Comparison of ENCODE assay signal across 22 mouse cellular contexts in the genomic region with DNA sequence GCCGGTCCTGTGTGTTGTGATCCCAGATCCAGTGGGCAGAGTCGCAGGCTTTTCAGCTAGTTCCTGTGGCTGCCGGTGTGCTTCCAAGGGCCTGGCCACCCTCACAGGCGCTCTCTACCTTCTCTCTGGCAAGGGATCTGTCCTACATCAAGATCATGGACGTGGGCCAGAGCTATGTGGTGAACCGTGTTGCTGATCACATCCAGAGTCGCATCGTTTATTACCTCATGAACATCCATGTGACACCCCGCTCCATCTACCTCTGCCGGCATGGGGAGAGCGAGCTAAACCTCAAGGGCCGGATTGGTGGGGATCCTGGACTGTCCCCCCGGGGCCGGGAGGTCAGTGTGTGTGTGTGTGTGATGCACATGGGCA. TPM values are rescaled to one million over a fixed set of nuclear protein-coding genes. Genes with fewer than 3 reads are reported as not detected.
DNase-seq lines count a peak whose midpoint lies in the region; ATAC-seq lines count a peak whose summit lies in the region.
"Had no signal": no experiment of that assay in that cellular context is flagged by ENCODE, and none has a peak within 500 bp of the region (broad histone marks: within the 10 kb centered on the region; RNA-seq: fewer than 3 reads in every experiment).

No protein-coding gene starts in this region.

- H3K4me3 ChIP-seq in heart, embryonic 10.5 days = peak overlapping the region; percentile 29; the same call in 1 of the 2 replicates
- no peak overlapping the region for H3K4me3 ChIP-seq in hindbrain, embryonic 15.5 days
- H3K4me3 ChIP-seq in hindbrain, embryonic 13.5 days = no peak overlapping the region
- peak overlapping the region; percentile 87 for H3K4me3 ChIP-seq in megakaryocyte, embryonic 14.5 days (replicated peaks)
- H3K4me3 ChIP-seq: embryonic facial prominence, embryonic 15.5 days; limb, embryonic 15.5 days; midbrain, embryonic 13.5 days; neural tube, embryonic 12.5 days had no signal

- H3K4me1 ChIP-seq in heart, embryonic 10.5 days = peaks cover 45% of the 10 kb centered on the region
- no peaks in the 10 kb centered on the region for H3K4me1 ChIP-seq in hindbrain, embryonic 15.5 days (replicated peaks)
- no peaks in the 10 kb centered on the region for H3K4me1 ChIP-seq in hindbrain, embryonic 13.5 days (replicated peaks)
- peaks cover 91% of the 10 kb centered on the region for H3K4me1 ChIP-seq in megakaryocyte, embryonic 14.5 days
- H3K4me1 ChIP-seq: midbrain, embryonic 13.5 days; neural tube, embryonic 12.5 days had no signal

- peaks cover 4% of the 10 kb centered on the region; the same call in 1 of the 2 replicates for H3K36me3 ChIP-seq in heart, embryonic 10.5 days
- peaks cover 22% of the 10 kb centered on the region for H3K36me3 ChIP-seq in hindbrain, embryonic 15.5 days
- H3K36me3 ChIP-seq in hindbrain, embryonic 13.5 days = peaks cover 77% of the 10 kb centered on the region
- peaks cover 72% of the 10 kb centered on the region for H3K36me3 ChIP-seq in megakaryocyte, embryonic 14.5 days (replicated peaks; ENCODE audit: low read length)

- H3K9ac ChIP-seq in hindbrain, embryonic 15.5 days = no peak overlapping the region
- no peak overlapping the region for H3K9ac ChIP-seq in hindbrain, embryonic 13.5 days
- H3K9ac ChIP-seq: embryonic facial prominence, embryonic 15.5 days; forebrain, postnatal 0 days; limb, embryonic 15.5 days; lung, embryonic 14.5 days; midbrain, embryonic 13.5 days; neural tube, embryonic 12.5 days had no signal

- WGBS in heart, embryonic 10.5 days = 69% methylated on average over 14 of the region's 14 CpGs
- WGBS in hindbrain, embryonic 15.5 days = 89% methylated on average over 14 of the region's 14 CpGs
- WGBS in hindbrain, embryonic 13.5 days = 91% methylated on average over 14 of the region's 14 CpGs

- 0 out of 2 replicates have a peak overlapping the region, but pooled peaks have one; percentile 42 for H3K27ac ChIP-seq in heart, embryonic 10.5 days
- no peak overlapping the region for H3K27ac ChIP-seq in hindbrain, embryonic 15.5 days (replicated peaks)
- no peak overlapping the region for H3K27ac ChIP-seq in hindbrain, embryonic 13.5 days
- H3K27ac ChIP-seq: limb, embryonic 15.5 days; midbrain, embryonic 13.5 days; neural tube, embryonic 12.5 days had no signal

- H3K27me3 ChIP-seq in heart, embryonic 10.5 days (ENCODE audit: insufficient read depth, poor library complexity, severe bottlenecking) = no peaks in the 10 kb centered on the region
- H3K27me3 ChIP-seq in hindbrain, embryonic 15.5 days = no peaks in the 10 kb centered on the region
- H3K27me3 ChIP-seq in hindbrain, embryonic 13.5 days = no peaks in the 10 kb centered on the region
- no peaks in the 10 kb centered on the region for H3K27me3 ChIP-seq in megakaryocyte, embryonic 14.5 days (replicated peaks)
- H3K27me3 ChIP-seq: CH12.LX; embryonic facial prominence, embryonic 15.5 days; limb, embryonic 15.5 days; midbrain, embryonic 13.5 days; neural tube, embryonic 12.5 days had no signal

- ATAC-seq in hindbrain, embryonic 15.5 days (ENCODE audit: low FRiP score, low read depth) = 0 out of 2 replicates have a peak, but pooled peaks have one; percentile 38
- no peak for ATAC-seq in hindbrain, embryonic 13.5 days (ENCODE audit: low FRiP score)
- ATAC-seq in megakaryocyte, adult 5-6 weeks (ENCODE audit: poor library complexity, severe bottlenecking) = no peak
- peak; percentile 16 for ATAC-seq in megakaryocyte progenitor cell, adult 5-6 weeks (replicated peaks; ENCODE audit: poor library complexity)
- ATAC-seq: forebrain, postnatal 0 days; midbrain, embryonic 13.5 days had no signal

- no peak overlapping the region for H3K4me2 ChIP-seq in hindbrain, embryonic 15.5 days
- no peak overlapping the region for H3K4me2 ChIP-seq in hindbrain, embryonic 13.5 days
- H3K4me2 ChIP-seq: embryonic facial prominence, embryonic 15.5 days; limb, embryonic 15.5 days; lung, embryonic 14.5 days; midbrain, embryonic 13.5 days; neural tube, embryonic 12.5 days had no signal

- H3K9me3 ChIP-seq in heart, embryonic 10.5 days = no peaks in the 10 kb centered on the region
- H3K9me3 ChIP-seq in hindbrain, embryonic 15.5 days = no peaks in the 10 kb centered on the region
- H3K9me3 ChIP-seq in hindbrain, embryonic 13.5 days = no peaks in the 10 kb centered on the region
- no peaks in the 10 kb centered on the region for H3K9me3 ChIP-seq in megakaryocyte, embryonic 14.5 days
- H3K9me3 ChIP-seq: embryonic facial prominence, embryonic 15.5 days; limb, embryonic 15.5 days; midbrain, embryonic 13.5 days; neural tube, embryonic 12.5 days had no signal

- DNase-seq in heart, embryonic 10.5 days (ENCODE audit: low spot score) = no peak
- no peak for DNase-seq in heart, adult 8-10 months (ENCODE audit: low spot score)
- DNase-seq in cerebellum, adult 9-11 months = no peak
- DNase-seq: cerebellum, adult 11-12 months; cerebellum, postnatal 36 days; forebrain, postnatal 0 days; right cerebral cortex, postnatal 4 days; thymus, postnatal 14 days had no signal

RNA-seq across cellular contexts. Expression of a gene that starts 18.7 kb away (rescaled TPM):
- polyA plus RNA-seq in heart, embryonic 10.5 days (2016; fragmentation: Nextera tagmentation; extraction: Ambion mirVana) = 6.9 and 9.4 TPM in 2 replicates
- total RNA-seq in heart, adult 8-10 months (2022) = 1 to 10 TPM; 1.4 to 2.1 (median 1.9) TPM
- 28.1 and 28.7 TPM in 2 replicates for polyA plus RNA-seq in hindbrain, embryonic 15.5 days (2015; fragmentation: Nextera tagmentation; extraction: Ambion mirVana)
- polyA plus RNA-seq in hindbrain, embryonic 13.5 days (2015; fragmentation: Nextera tagmentation; extraction: Ambion mirVana) = 26.3 and 34.2 TPM in 2 replicates
- polyA plus RNA-seq in megakaryocyte, embryonic 14.5 days (2012; ENCODE audit: insufficient read depth, low replicate concordance) = 2.4 and 5.8 TPM in 2 replicates
- total RNA-seq in megakaryocyte, adult 5-6 weeks (2015) = 19.3 and 22.4 TPM in 2 replicates
- 53.1 and 64.9 TPM in 2 replicates for total RNA-seq in megakaryocyte, adult 5-6 weeks (2017)
- 3.9 and 5.9 TPM in 2 replicates for total RNA-seq in megakaryocyte progenitor cell, adult 5-6 weeks (2015)
- total RNA-seq in megakaryocyte progenitor cell, adult 5-6 weeks (2017) = 12.8 and 13.5 TPM in 2 replicates

RNA-seq across cellular contexts. Expression of a gene that starts 24.5 kb away (rescaled TPM):
- not detected in 2 replicates for polyA plus RNA-seq in heart, embryonic 10.5 days (2016; fragmentation: Nextera tagmentation; extraction: Ambion mirVana)
- total RNA-seq in heart, adult 8-10 months (2022) = not detected
- polyA plus RNA-seq in hindbrain, embryonic 15.5 days (2015; fragmentation: Nextera tagmentation; extraction: Ambion mirVana) = not detected in 2 replicates
- polyA plus RNA-seq in hindbrain, embryonic 13.5 days (2015; fragmentation: Nextera tagmentation; extraction: Ambion mirVana) = not detected in 2 replicates
- 0.18 TPM in 1 of 2 replicates, not detected in the other for polyA plus RNA-seq in megakaryocyte, embryonic 14.5 days (2012; ENCODE audit: insufficient read depth, low replicate concordance)
- not detected in 2 replicates for total RNA-seq in megakaryocyte, adult 5-6 weeks (2015)
- total RNA-seq in megakaryocyte, adult 5-6 weeks (2017) = not detected in 2 replicates
- total RNA-seq in megakaryocyte progenitor cell, adult 5-6 weeks (2015) = not detected in 2 replicates
- not detected in 2 replicates for total RNA-seq in megakaryocyte progenitor cell, adult 5-6 weeks (2017)
- total RNA-seq: CH12.LX; forebrain, postnatal 0 days; heart, postnatal 10 days had no signal
- polyA plus RNA-seq: forebrain, postnatal 0 days; kidney, embryonic 16.5 days; lung, embryonic 14.5 days; macrophage; midbrain, embryonic 13.5 days; neural tube, embryonic 12.5 days had no signal

RNA-seq across cellular contexts. Expression of a gene that starts 28.1 kb away (rescaled TPM):
- polyA plus RNA-seq in heart, embryonic 10.5 days (2016; fragmentation: Nextera tagmentation; extraction: Ambion mirVana) = 58.2 and 68.5 TPM in 2 replicates
- total RNA-seq in heart, adult 8-10 months (2022) = 10 to 100 TPM; 30.1 to 36.9 (median 33.7) TPM
- polyA plus RNA-seq in hindbrain, embryonic 15.5 days (2015; fragmentation: Nextera tagmentation; extraction: Ambion mirVana) = 71.6 and 76.3 TPM in 2 replicates
- 64.6 and 66.2 TPM in 2 replicates for polyA plus RNA-seq in hindbrain, embryonic 13.5 days (2015; fragmentation: Nextera tagmentation; extraction: Ambion mirVana)
- 375 and 575 TPM in 2 replicates for polyA plus RNA-seq in megakaryocyte, embryonic 14.5 days (2012; ENCODE audit: insufficient read depth, low replicate concordance)
- 119 and 176 TPM in 2 replicates for total RNA-seq in megakaryocyte, adult 5-6 weeks (2015)
- total RNA-seq in megakaryocyte, adult 5-6 weeks (2017) = 453 and 632 TPM in 2 replicates
- 19.7 and 20.5 TPM in 2 replicates for total RNA-seq in megakaryocyte progenitor cell, adult 5-6 weeks (2015)
- 74.8 and 94.4 TPM in 2 replicates for total RNA-seq in megakaryocyte progenitor cell, adult 5-6 weeks (2017)

RNA-seq across cellular contexts. Expression of a gene that starts 49.2 kb away (rescaled TPM):
- polyA plus RNA-seq in heart, embryonic 10.5 days (2016; fragmentation: Nextera tagmentation; extraction: Ambion mirVana) = 8.2 and 8.9 TPM in 2 replicates
- total RNA-seq in heart, adult 8-10 months (2022) = 10 to 100 TPM; 16.3 to 19.2 (median 17.6) TPM
- polyA plus RNA-seq in hindbrain, embryonic 15.5 days (2015; fragmentation: Nextera tagmentation; extraction: Ambion mirVana) = 13.6 and 14.5 TPM in 2 replicates
- 12.9 and 15.2 TPM in 2 replicates for polyA plus RNA-seq in hindbrain, embryonic 13.5 days (2015; fragmentation: Nextera tagmentation; extraction: Ambion mirVana)
- polyA plus RNA-seq in megakaryocyte, embryonic 14.5 days (2012; ENCODE audit: insufficient read depth, low replicate concordance) = 25.2 and 49.1 TPM in 2 replicates
- total RNA-seq in megakaryocyte, adult 5-6 weeks (2015) = 119 and 124 TPM in 2 replicates
- 68.7 and 87.5 TPM in 2 replicates for total RNA-seq in megakaryocyte, adult 5-6 weeks (2017)
- 22.4 and 24.1 TPM in 2 replicates for total RNA-seq in megakaryocyte progenitor cell, adult 5-6 weeks (2015)
- 12.3 and 15.6 TPM in 2 replicates for total RNA-seq in megakaryocyte progenitor cell, adult 5-6 weeks (2017)

RNA-seq across cellular contexts. Expression of a gene that starts 56.9 kb away (rescaled TPM):
- 1.0 and 1.8 TPM in 2 replicates for polyA plus RNA-seq in heart, embryonic 10.5 days (2016; fragmentation: Nextera tagmentation; extraction: Ambion mirVana)
- under 1 TPM; 0.31 to 0.49 (median 0.32) TPM for total RNA-seq in heart, adult 8-10 months (2022)
- polyA plus RNA-seq in hindbrain, embryonic 15.5 days (2015; fragmentation: Nextera tagmentation; extraction: Ambion mirVana) = 1.4 and 2.1 TPM in 2 replicates
- polyA plus RNA-seq in hindbrain, embryonic 13.5 days (2015; fragmentation: Nextera tagmentation; extraction: Ambion mirVana) = 1.1 and 1.7 TPM in 2 replicates
- 0.36 and 2.2 TPM in 2 replicates for polyA plus RNA-seq in megakaryocyte, embryonic 14.5 days (2012; ENCODE audit: insufficient read depth, low replicate concordance)
- total RNA-seq in megakaryocyte, adult 5-6 weeks (2015) = 0.20 and 0.93 TPM in 2 replicates
- 0.16 and 1.1 TPM in 2 replicates for total RNA-seq in megakaryocyte, adult 5-6 weeks (2017)
- 0.02 and 0.12 TPM in 2 replicates for total RNA-seq in megakaryocyte progenitor cell, adult 5-6 weeks (2015)
- 0.12 and 1.3 TPM in 2 replicates for total RNA-seq in megakaryocyte progenitor cell, adult 5-6 weeks (2017)

Comparison
In these comparisons a context has a peak if more than half of its experiments do, and no peak if none do; other contexts are left out.
1. ATAC-seq: peak in hindbrain, embryonic 15.5 days (single experiment) and megakaryocyte progenitor cell, adult 5-6 weeks (single experiment); none in hindbrain, embryonic 13.5 days (single experiment) and megakaryocyte, adult 5-6 weeks (single experiment).
2. H3K4me3 ChIP-seq: peak in heart, embryonic 10.5 days (single experiment) and megakaryocyte, embryonic 14.5 days (single experiment); none in hindbrain, embryonic 15.5 days (single experiment) and hindbrain, embryonic 13.5 days (single experiment).